Mouse (Mus musculus) heart, embryonic 11.5 days (tissue): ENCODE measurements around the gene Pak7. TPM values are rescaled to one million over a fixed set of nuclear protein-coding genes. Genes with fewer than 3 reads are reported as not detected.
"Not testable (repeated sequence)": the region's sequence is repeated elsewhere in the genome, so short reads cannot be mapped to it uniquely, and the experiment has no call there.

Source experiments
- ATAC-seq: fragments of 200-750 bp; cut with Nextera tagmentation; replicated peaks from 2 replicates; pipeline ENCODE4 v1.8.0; 2017; ENCODE audit warnings: moderate library complexity; ENCODE audit not compliant: insufficient number of reproducible peaks, low FRiP score, low TSS enrichment
- H3K27ac ChIP-seq: fragments of 300-500 bp; sonication (generic); 2 replicates; pipeline ENCODE4 v1.5.1; 2014; ENCODE audit warnings: mild to moderate bottlenecking, low read depth, low read length
- H3K27me3 ChIP-seq: fragments of 300-500 bp; sonication (generic); 2 replicates; pipeline ENCODE4 v1.6.1; 2014; ENCODE audit warnings: mild to moderate bottlenecking, low read length, mixed read lengths; ENCODE audit not compliant: control insufficient read depth, insufficient read depth
- H3K36me3 ChIP-seq: fragments of 300-500 bp; sonication (generic); 2 replicates; pipeline ENCODE4 v1.6.1; 2014; ENCODE audit warnings: mild to moderate bottlenecking, low read length, moderate library complexity, mixed read lengths; ENCODE audit not compliant: control insufficient read depth, insufficient read depth
- H3K4me1 ChIP-seq: fragments of 300-500 bp; sonication (generic); 2 replicates; pipeline ENCODE4 v1.6.1; 2014; ENCODE audit warnings: low read length; ENCODE audit not compliant: control insufficient read depth, insufficient read depth
- H3K4me2 ChIP-seq: fragments of 300-500 bp; sonication (generic); 2 replicates; pipeline ENCODE4 v1.6.1; 2014; ENCODE audit warnings: mild to moderate bottlenecking, moderate library complexity
- H3K4me3 ChIP-seq: fragments of 300-500 bp; sonication (generic); 2 replicates; pipeline ENCODE4 v1.5.1; 2014; ENCODE audit warnings: low read depth, low read length
- H3K9ac ChIP-seq: fragments of 300-500 bp; sonication (generic); 2 replicates; pipeline ENCODE4 v1.6.1; 2014; ENCODE audit warnings: mild to moderate bottlenecking, low read depth, low read length, moderate library complexity
- H3K9me3 ChIP-seq: fragments of 300-500 bp; sonication (generic); replicated peaks from 2 replicates; pipeline ENCODE4 v1.6.1; 2016; ENCODE audit warnings: low read length; ENCODE audit not compliant: control insufficient read depth
- WGBS: fragments of 180-500 bp; shearing (Covaris S2); extraction: QIAGEN DNeasy Blood & Tissue Kit; methylation state at CpG from one replicate; pipeline ENCODE4 v1.1.7; 2014; ENCODE audit not compliant: insufficient replicate concordance; 5-methylcytosine and 5-hydroxymethylcytosine counted together
- polyA plus RNA-seq: library from polyadenylated mRNA; unstranded; fragments of >200 nt; fragmentation: Nextera tagmentation; extraction: Ambion mirVana; gene quantifications from 2 replicates; pipeline ENCODE4 v1.2.1, GENCODE M21; 2014

The Pak7 gene
- polyA plus RNA-seq, 1 experiment from 2014 or later = 0.87 TPM

GRCm38 (mm10) chr2:136350459-136350858 lies 37.3 kb downstream of the Pak7 start:
- no peaks in the 10 kb centered on the region for H3K9me3 ChIP-seq
- H3K36me3 ChIP-seq = no peaks in the 10 kb centered on the region
- no peak overlapping the region for H3K9ac ChIP-seq
- no peaks in the 10 kb centered on the region for H3K27me3 ChIP-seq
- H3K27ac ChIP-seq = no peak overlapping the region
- ATAC-seq = no peak
- no peak overlapping the region for H3K4me3 ChIP-seq
- no peaks in the 10 kb centered on the region for H3K4me1 ChIP-seq
- no peak overlapping the region for H3K4me2 ChIP-seq
- 63% methylated on average over 3 of the region's 3 CpGs for WGBS

- Histone ChIP-seq H3K36me3 (no peaks in the 10 kb centered on the region), H3K27me3 (no peaks in the 10 kb centered on the region), H3K4me1 (no peaks in the 10 kb centered on the region), H3K4me2 (no peak overlapping the region), H3K4me3 (no peak overlapping the region), H3K9me3 (no peaks in the 10 kb centered on the region), H3K9ac (no peak overlapping the region), H3K27ac (no peak overlapping the region)
- WGBS = 63% methylated on average over 8 of the region's 8 CpGs
- ATAC-seq = no peak
Observed at GRCm38 (mm10) chr2:136349671-136350275, 38.0 kb downstream of the Pak7 start.

GRCm38 (mm10) chr2:136344240-136344780 lies 43.5 kb downstream of the Pak7 start:
- not testable (repeated sequence) for H3K27ac ChIP-seq, H3K27me3 ChIP-seq, H3K36me3 ChIP-seq, ATAC-seq, H3K4me1 ChIP-seq, H3K4me3 ChIP-seq, H3K9me3 ChIP-seq, H3K4me2 ChIP-seq, H3K9ac ChIP-seq
- WGBS = 80% methylated on average over 4 of the region's 4 CpGs

- H3K4me3 ChIP-seq = no peak overlapping the region
- H3K9me3 ChIP-seq = no peaks in the 10 kb centered on the region
- no peaks in the 10 kb centered on the region for H3K4me1 ChIP-seq
- no peak overlapping the region for H3K4me2 ChIP-seq
- no peak overlapping the region for H3K27ac ChIP-seq
- no peak for ATAC-seq
- 71% methylated on average over 1 of the region's 1 CpGs for WGBS
- no peaks in the 10 kb centered on the region for H3K36me3 ChIP-seq
- no peaks in the 10 kb centered on the region for H3K27me3 ChIP-seq
- H3K9ac ChIP-seq = no peak overlapping the region
Observed at GRCm38 (mm10) chr2:136329974-136330373, 57.8 kb downstream of the Pak7 start.

GRCm38 (mm10) chr2:136325646-136326045 lies 62.1 kb downstream of the Pak7 start:
- Histone ChIP-seq H3K4me2 (no peak overlapping the region), H3K27me3 (no peaks in the 10 kb centered on the region), H3K4me3 (no peak overlapping the region), H3K4me1 (no peaks in the 10 kb centered on the region), H3K36me3 (no peaks in the 10 kb centered on the region), H3K9ac (no peak overlapping the region), H3K9me3 (no peaks in the 10 kb centered on the region), H3K27ac (no peak overlapping the region)
- ATAC-seq = no peak
- WGBS = 75% methylated on average over 4 of the region's 4 CpGs

GRCm38 (mm10) chr2:136309313-136309712 lies 78.5 kb downstream of the Pak7 start:
- Histone ChIP-seq H3K4me3 (no peak overlapping the region), H3K4me1 (no peaks in the 10 kb centered on the region), H3K27me3 (no peaks in the 10 kb centered on the region), H3K36me3 (no peaks in the 10 kb centered on the region), H3K4me2 (no peak overlapping the region), H3K9me3 (no peaks in the 10 kb centered on the region), H3K27ac (no peak overlapping the region), H3K9ac (no peak overlapping the region)
- 73% methylated on average over 3 of the region's 3 CpGs for WGBS
- ATAC-seq = no peak

- Histone ChIP-seq H3K9ac (no peak overlapping the region), H3K9me3 (no peaks in the 10 kb centered on the region), H3K4me1 (no peaks in the 10 kb centered on the region), H3K4me3 (no peak overlapping the region), H3K27me3 (no peaks in the 10 kb centered on the region), H3K36me3 (no peaks in the 10 kb centered on the region), H3K4me2 (no peak overlapping the region), H3K27ac (no peak overlapping the region)
- no peak for ATAC-seq
- WGBS = 79% methylated on average over 4 of the region's 4 CpGs
Observed at GRCm38 (mm10) chr2:136308743-136309142, 79.0 kb downstream of the Pak7 start.

- Histone ChIP-seq H3K9ac (no peak overlapping the region), H3K4me1 (no peaks in the 10 kb centered on the region), H3K4me3 (no peak overlapping the region), H3K27ac (no peak overlapping the region), H3K4me2 (no peak overlapping the region), H3K27me3 (no peaks in the 10 kb centered on the region), H3K36me3 (no peaks in the 10 kb centered on the region), H3K9me3 (no peaks in the 10 kb centered on the region)
- ATAC-seq = no peak
- 65% methylated on average over 2 of the region's 2 CpGs for WGBS
Observed at GRCm38 (mm10) chr2:136302201-136302600, 85.6 kb downstream of the Pak7 start.

- Histone ChIP-seq H3K4me1 (no peaks in the 10 kb centered on the region), H3K27ac (no peak overlapping the region), H3K9me3 (no peaks in the 10 kb centered on the region), H3K4me3 (no peak overlapping the region), H3K27me3 (no peaks in the 10 kb centered on the region), H3K9ac (no peak overlapping the region), H3K4me2 (no peak overlapping the region), H3K36me3 (no peaks in the 10 kb centered on the region)
- ATAC-seq = no peak
Observed at GRCm38 (mm10) chr2:136301406-136301805, 86.4 kb downstream of the Pak7 start.
